Mouse (Mus musculus): ENCODE results near the gene Cd82. TPM values are rescaled to one million over a fixed set of nuclear protein-coding genes. Genes with fewer than 3 reads are reported as not detected.

The Cd82 gene
- polyA plus RNA-seq, 1 experiment from 2014 or later: 18.9 TPM

DNA sequence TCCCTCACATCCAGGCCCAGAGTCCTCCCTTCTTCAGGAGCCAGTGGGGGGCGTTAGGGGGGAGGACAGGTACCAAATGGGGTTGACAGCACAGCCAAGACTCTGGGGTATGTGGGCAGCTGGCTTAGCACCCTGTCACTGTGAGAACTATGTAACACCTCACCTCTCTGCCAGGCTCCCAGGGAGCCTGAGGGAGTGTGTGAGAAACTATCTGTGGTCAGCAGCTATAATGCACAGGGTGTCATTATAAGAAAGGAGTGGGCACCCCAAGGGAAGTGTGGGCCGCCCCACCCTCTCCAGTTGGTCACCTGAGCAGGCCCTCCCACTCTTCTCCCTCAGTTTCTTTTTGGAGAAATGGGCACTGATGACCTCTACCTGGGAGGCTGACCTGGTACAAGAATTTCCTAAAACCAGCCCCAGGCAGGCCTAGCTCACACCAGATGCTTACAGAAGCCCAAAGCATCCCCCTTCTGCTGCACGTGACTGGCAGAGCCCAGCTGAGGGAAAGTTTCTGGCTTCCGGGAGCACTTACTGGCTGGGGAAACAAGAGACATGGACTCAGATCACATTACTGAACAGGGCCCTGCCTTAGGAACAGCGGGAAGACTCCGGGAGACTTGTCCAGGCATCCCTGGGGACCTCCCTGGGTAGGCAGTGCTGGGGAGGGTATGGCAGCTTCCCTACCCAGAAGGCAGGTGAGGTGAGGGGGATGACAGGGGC is 11.6 kb downstream of the Cd82 start:
- Histone ChIP-seq H3K27ac (replicated peaks in 1 of 2; ENCODE audit: control insufficient read depth in 1 of 2, insufficient read depth in 1 of 2, low read depth in 2 of 2, low read length in 2 of 2) (no peak overlapping the region), H3K4me2 (ENCODE audit: low read length) (no peak overlapping the region), H3K27me3 (ENCODE audit: control insufficient read depth, insufficient read depth, low read length) (no peaks in the 10 kb centered on the region), H3K4me3 (ENCODE audit: control insufficient read depth in 1 of 2, insufficient read depth in 1 of 2, low read depth in 1 of 2, low read length in 2 of 2) (no peak overlapping the region), H3K4me1 (ENCODE audit: control insufficient read depth in 2 of 2, insufficient read depth in 2 of 2, low read length in 2 of 2) (peaks cover 19 to 21% of the 10 kb centered on the region in 2 experiments), H3K9ac (ENCODE audit: low read length) (no peak overlapping the region), H3K9me3 (ENCODE audit: control insufficient read depth, low read length) (no peaks in the 10 kb centered on the region), H3K36me3 (ENCODE audit: control insufficient read depth, insufficient read depth, low read length) (no peaks in the 10 kb centered on the region)
- WGBS: 50% methylated on average over 6 of the region's 6 CpGs
- ATAC-seq (ENCODE audit: insufficient number of reproducible peaks, insufficient read depth, low FRiP score, low read depth): no peak

DNA sequence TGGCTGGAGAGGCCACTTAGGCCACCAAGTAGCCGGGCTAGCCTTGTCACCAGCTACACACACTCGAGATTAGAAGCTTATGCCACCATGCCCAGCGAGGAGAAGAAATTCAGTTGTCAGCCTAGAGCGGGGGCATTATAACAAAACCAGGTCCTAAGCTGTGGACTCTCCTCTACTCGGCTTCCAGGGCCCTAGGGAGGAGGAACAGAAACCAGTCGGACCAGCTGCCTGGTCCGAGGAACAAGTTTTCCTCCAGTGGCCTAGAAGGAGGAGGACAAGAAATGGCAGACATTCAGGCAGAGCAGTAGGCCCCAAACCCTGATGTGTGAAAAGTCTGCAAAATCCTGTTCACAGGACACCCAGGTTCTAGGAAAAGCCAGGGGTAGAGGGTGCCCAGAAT is 12.2 kb downstream of the Cd82 start:
- no peaks in the 10 kb centered on the region for H3K9me3 ChIP-seq (ENCODE audit: control insufficient read depth, low read length)
- H3K36me3 ChIP-seq (ENCODE audit: control insufficient read depth, insufficient read depth, low read length): no peaks in the 10 kb centered on the region
- H3K9ac ChIP-seq (ENCODE audit: low read length): no peak overlapping the region
- no peaks in the 10 kb centered on the region for H3K27me3 ChIP-seq (ENCODE audit: control insufficient read depth, insufficient read depth, low read length)
- H3K4me1 ChIP-seq (ENCODE audit: control insufficient read depth in 2 of 2, insufficient read depth in 2 of 2, low read length in 2 of 2): peaks cover 19 to 21% of the 10 kb centered on the region in 2 experiments
- no peak for ATAC-seq (ENCODE audit: insufficient number of reproducible peaks, insufficient read depth, low FRiP score, low read depth)
- no peak overlapping the region for H3K27ac ChIP-seq (replicated peaks in 1 of 2; ENCODE audit: control insufficient read depth in 1 of 2, insufficient read depth in 1 of 2, low read depth in 2 of 2, low read length in 2 of 2)
- H3K4me3 ChIP-seq (ENCODE audit: control insufficient read depth in 1 of 2, insufficient read depth in 1 of 2, low read depth in 1 of 2, low read length in 2 of 2): no peak overlapping the region
- WGBS: 83% methylated on average over 7 of the region's 7 CpGs
- no peak overlapping the region for H3K4me2 ChIP-seq (ENCODE audit: low read length)

DNA sequence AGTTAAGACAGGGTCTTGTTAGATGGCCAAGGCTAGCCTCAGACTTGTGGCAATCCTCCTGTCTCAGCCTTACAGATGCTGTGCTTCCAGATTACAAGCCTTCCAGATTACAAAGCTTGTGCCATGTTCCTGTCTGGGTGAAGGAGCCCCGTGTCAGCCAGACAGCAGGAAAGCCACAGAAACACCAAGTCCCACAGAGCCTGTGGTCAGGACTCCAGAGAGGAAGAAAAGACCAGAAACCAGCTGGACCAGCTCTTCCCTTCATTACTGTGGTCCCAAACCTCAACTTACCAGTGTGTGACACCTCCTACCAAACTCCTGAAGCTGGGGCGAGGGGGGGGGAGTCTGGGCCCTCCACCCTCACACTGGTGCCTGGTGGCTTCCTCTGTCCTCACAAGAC is 13.3 kb downstream of the Cd82 start:
- H3K4me1 ChIP-seq (ENCODE audit: control insufficient read depth in 2 of 2, insufficient read depth in 2 of 2, low read length in 2 of 2): peaks cover 12 to 18% of the 10 kb centered on the region in 2 experiments
- H3K27me3 ChIP-seq (ENCODE audit: control insufficient read depth, insufficient read depth, low read length): no peaks in the 10 kb centered on the region
- no peaks in the 10 kb centered on the region for H3K9me3 ChIP-seq (ENCODE audit: control insufficient read depth, low read length)
- 72% methylated on average over 2 of the region's 2 CpGs for whole genome bisulfite sequencing
- no peaks in the 10 kb centered on the region for H3K36me3 ChIP-seq (ENCODE audit: control insufficient read depth, insufficient read depth, low read length)
- no peak overlapping the region for H3K27ac ChIP-seq (replicated peaks in 1 of 2; ENCODE audit: control insufficient read depth in 1 of 2, insufficient read depth in 1 of 2, low read depth in 2 of 2, low read length in 2 of 2)
- H3K9ac ChIP-seq (ENCODE audit: low read length): no peak overlapping the region
- no peak overlapping the region for H3K4me2 ChIP-seq (ENCODE audit: low read length)
- no peak for ATAC-seq (ENCODE audit: insufficient number of reproducible peaks, insufficient read depth, low FRiP score, low read depth)
- H3K4me3 ChIP-seq (ENCODE audit: control insufficient read depth in 1 of 2, insufficient read depth in 1 of 2, low read depth in 1 of 2, low read length in 2 of 2): no peak overlapping the region

DNA sequence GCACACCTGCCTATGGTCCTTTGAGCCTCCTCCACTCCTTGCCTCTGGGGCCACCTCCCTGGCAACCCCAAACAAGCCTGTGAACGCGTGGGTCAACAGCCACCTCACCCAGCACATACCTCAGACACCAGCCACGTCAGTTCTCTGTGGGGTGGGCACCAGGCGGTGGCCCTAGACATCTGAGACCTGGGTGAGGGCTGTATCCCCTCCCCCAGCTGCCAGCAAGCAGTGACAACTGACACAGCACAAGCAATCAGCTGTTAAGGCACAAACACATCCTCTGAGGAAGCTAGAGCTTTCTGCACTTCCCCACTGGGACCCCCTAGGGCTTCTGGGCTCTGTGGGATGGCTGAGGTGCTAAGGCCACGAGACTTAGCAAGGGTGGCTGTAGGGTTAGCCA is 14.2 kb downstream of the Cd82 start:
- H3K36me3 ChIP-seq (ENCODE audit: control insufficient read depth, insufficient read depth, low read length): no peaks in the 10 kb centered on the region
- ATAC-seq (ENCODE audit: insufficient number of reproducible peaks, insufficient read depth, low FRiP score, low read depth): no peak
- no peaks in the 10 kb centered on the region for H3K9me3 ChIP-seq (ENCODE audit: control insufficient read depth, low read length)
- H3K4me2 ChIP-seq (ENCODE audit: low read length): no peak overlapping the region
- no peaks in the 10 kb centered on the region for H3K27me3 ChIP-seq (ENCODE audit: control insufficient read depth, insufficient read depth, low read length)
- no peak overlapping the region for H3K9ac ChIP-seq (ENCODE audit: low read length)
- WGBS: 61% methylated on average over 5 of the region's 5 CpGs
- H3K4me1 ChIP-seq (ENCODE audit: control insufficient read depth in 2 of 2, insufficient read depth in 2 of 2, low read length in 2 of 2): peaks cover 9 to 15% of the 10 kb centered on the region in 2 experiments
- H3K4me3 ChIP-seq (ENCODE audit: control insufficient read depth in 1 of 2, insufficient read depth in 1 of 2, low read depth in 1 of 2, low read length in 2 of 2): no peak overlapping the region
- H3K27ac ChIP-seq (replicated peaks in 1 of 2; ENCODE audit: control insufficient read depth in 1 of 2, insufficient read depth in 1 of 2, low read depth in 2 of 2, low read length in 2 of 2): no peak overlapping the region

DNA sequence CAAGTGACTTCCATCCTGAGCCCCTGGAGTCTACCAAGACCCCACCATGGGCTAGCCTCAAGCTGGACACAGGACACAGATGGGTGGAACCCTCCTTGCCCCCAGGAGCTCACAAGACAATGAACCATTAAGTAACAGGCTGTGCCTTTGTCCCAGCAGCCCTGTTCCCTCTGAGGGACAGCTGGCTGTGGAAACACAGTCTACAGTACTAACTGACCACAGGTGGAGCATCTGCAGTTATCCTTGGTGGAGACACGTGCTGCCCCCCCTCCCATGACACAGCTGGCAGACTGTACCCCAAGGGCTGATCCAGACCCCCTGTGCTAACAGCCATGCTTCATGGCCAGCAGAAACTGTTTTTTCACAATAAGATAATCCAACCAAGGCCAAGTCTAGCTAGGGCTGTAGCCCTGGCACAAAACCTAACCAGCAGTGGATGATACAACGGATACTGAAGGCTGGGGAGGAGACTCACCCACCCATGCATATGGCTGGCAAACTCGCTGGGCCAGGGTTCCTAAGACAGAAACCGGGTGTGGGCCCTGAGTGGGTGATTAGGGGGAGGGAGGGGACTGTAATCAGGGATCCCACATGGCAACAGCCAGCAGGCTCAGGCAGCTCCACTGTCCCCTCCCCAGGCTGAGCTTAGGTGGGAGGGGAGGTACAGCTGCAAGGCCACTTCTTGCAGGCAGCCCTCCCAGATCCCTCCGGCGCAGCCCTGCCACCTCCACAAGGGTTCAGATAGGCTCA is 15.3 kb downstream of the Cd82 start:
- Histone ChIP-seq H3K4me3 (ENCODE audit: control insufficient read depth in 1 of 2, insufficient read depth in 1 of 2, low read depth in 1 of 2, low read length in 2 of 2) (no peak overlapping the region), H3K36me3 (ENCODE audit: control insufficient read depth, insufficient read depth, low read length) (no peaks in the 10 kb centered on the region), H3K9ac (ENCODE audit: low read length) (no peak overlapping the region), H3K4me1 (ENCODE audit: control insufficient read depth in 2 of 2, insufficient read depth in 2 of 2, low read length in 2 of 2) (peaks cover 8 to 13% of the 10 kb centered on the region in 2 experiments), H3K9me3 (ENCODE audit: control insufficient read depth, low read length) (no peaks in the 10 kb centered on the region), H3K4me2 (ENCODE audit: low read length) (no peak overlapping the region), H3K27me3 (ENCODE audit: control insufficient read depth, insufficient read depth, low read length) (no peaks in the 10 kb centered on the region), H3K27ac (replicated peaks in 1 of 2; ENCODE audit: control insufficient read depth in 1 of 2, insufficient read depth in 1 of 2, low read depth in 2 of 2, low read length in 2 of 2) (no peak overlapping the region)
- 86% methylated on average over 6 of the region's 6 CpGs for WGBS
- ATAC-seq (ENCODE audit: insufficient number of reproducible peaks, insufficient read depth, low FRiP score, low read depth): no peak

DNA sequence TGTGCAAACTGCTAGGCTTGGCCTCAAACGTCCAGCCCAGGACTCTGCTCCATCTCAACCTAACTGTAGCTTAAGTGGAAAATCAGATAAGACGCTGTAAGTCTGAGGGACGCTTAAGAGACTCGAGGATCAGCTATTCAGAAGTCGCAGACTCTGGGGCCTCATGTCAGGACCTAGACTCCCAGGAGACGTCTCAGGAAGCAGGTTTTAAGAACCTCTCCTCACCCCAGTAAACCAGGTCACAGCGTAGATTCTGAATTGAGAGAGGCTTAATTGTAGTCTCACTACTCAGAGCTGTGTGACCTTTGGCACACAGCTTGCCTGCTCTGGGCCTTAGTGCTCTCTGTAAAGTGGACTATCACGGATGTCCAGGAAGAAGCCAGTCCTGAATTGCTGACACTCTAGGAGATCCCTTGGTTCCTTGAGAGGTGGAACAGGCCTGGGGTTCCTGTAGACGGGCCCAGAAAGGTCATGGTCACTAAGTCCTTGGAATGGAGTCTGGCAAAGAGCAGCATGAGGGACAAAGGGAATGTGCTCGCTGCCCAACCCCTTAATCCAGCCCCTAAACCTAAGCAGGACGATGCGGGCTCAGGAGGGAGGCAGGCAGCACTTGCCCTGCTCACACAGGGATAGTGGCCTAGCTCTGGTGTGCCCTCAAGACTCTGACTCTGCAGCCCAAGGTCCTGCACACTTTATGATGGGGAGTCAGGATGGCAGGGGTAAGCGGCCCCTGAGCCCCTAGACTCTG is 16.2 kb downstream of the Cd82 start:
- 51% methylated on average over 13 of the region's 13 CpGs for WGBS
- no peaks in the 10 kb centered on the region for H3K9me3 ChIP-seq (ENCODE audit: control insufficient read depth, low read length)
- no peaks in the 10 kb centered on the region for H3K36me3 ChIP-seq (ENCODE audit: control insufficient read depth, insufficient read depth, low read length)
- ATAC-seq (ENCODE audit: insufficient number of reproducible peaks, insufficient read depth, low FRiP score, low read depth): no peak
- peaks cover 0 to 6% of the 10 kb centered on the region in 2 experiments; a peak in 2 of 4 replicates for H3K4me1 ChIP-seq (ENCODE audit: control insufficient read depth in 2 of 2, insufficient read depth in 2 of 2, low read length in 2 of 2)
- H3K27me3 ChIP-seq (ENCODE audit: control insufficient read depth, insufficient read depth, low read length): no peaks in the 10 kb centered on the region
- no peak overlapping the region for H3K4me3 ChIP-seq (ENCODE audit: control insufficient read depth in 1 of 2, insufficient read depth in 1 of 2, low read depth in 1 of 2, low read length in 2 of 2)
- no peak overlapping the region for H3K9ac ChIP-seq (ENCODE audit: low read length)
- no peak overlapping the region for H3K27ac ChIP-seq (replicated peaks in 1 of 2; ENCODE audit: control insufficient read depth in 1 of 2, insufficient read depth in 1 of 2, low read depth in 2 of 2, low read length in 2 of 2)
- no peak overlapping the region for H3K4me2 ChIP-seq (ENCODE audit: low read length)

DNA sequence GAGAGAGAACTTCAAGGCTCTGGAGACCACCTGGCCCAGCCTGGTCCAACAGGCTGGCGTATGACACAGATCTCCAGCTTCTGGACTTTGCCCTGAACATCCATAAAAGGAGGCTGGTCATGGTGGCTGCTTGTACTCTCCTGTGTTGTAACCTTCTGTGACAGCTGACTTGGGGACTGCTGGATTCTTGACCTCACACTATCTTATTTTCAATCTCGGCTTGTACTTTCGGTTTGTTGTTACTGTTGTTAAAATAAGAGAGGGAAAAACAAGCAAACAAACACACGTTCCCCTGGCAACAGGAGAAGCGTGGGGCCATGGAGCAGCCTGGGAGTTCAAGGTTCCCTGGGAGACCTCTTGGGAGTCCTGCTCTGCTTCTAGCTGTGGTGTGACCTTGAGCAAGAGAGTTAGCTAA is 17.7 kb downstream of the Cd82 start:
- Histone ChIP-seq H3K36me3 (ENCODE audit: control insufficient read depth, insufficient read depth, low read length) (no peaks in the 10 kb centered on the region), H3K4me3 (ENCODE audit: control insufficient read depth in 1 of 2, insufficient read depth in 1 of 2, low read depth in 1 of 2, low read length in 2 of 2) (no peak overlapping the region), H3K27me3 (ENCODE audit: control insufficient read depth, insufficient read depth, low read length) (no peaks in the 10 kb centered on the region), H3K9me3 (ENCODE audit: control insufficient read depth, low read length) (no peaks in the 10 kb centered on the region), H3K4me1 (ENCODE audit: control insufficient read depth in 2 of 2, insufficient read depth in 2 of 2, low read length in 2 of 2) (peaks cover under 1 to 4% of the 10 kb centered on the region in 2 experiments; a peak in 2 of 4 replicates), H3K9ac (ENCODE audit: low read length) (no peak overlapping the region), H3K4me2 (ENCODE audit: low read length) (no peak overlapping the region), H3K27ac (replicated peaks in 1 of 2; ENCODE audit: control insufficient read depth in 1 of 2, insufficient read depth in 1 of 2, low read depth in 2 of 2, low read length in 2 of 2) (no peak overlapping the region)
- 81% methylated on average over 5 of the region's 5 CpGs for WGBS
- ATAC-seq (ENCODE audit: insufficient number of reproducible peaks, insufficient read depth, low FRiP score, low read depth): no peak

Measured in heart, embryonic 14.5 days (tissue).